Mouse (Mus musculus) layer of hippocampus, postnatal 25 days (tissue): ENCODE measurements around the gene Vti1b. TPM values are rescaled to one million over a fixed set of nuclear protein-coding genes. Genes with fewer than 3 reads are reported as not detected.
"Not testable (repeated sequence)": the region's sequence is repeated elsewhere in the genome, so short reads cannot be mapped to it uniquely, and the experiment has no call there.

Experiments used
- DNase-seq, 2 experiments: peaks; one replicate each; pipeline ENCODE4 v3.0.0; 2022; ENCODE audit warnings: mixed read lengths in 2 of 2, low spot score in 1 of 2; ENCODE audit errors: extremely low spot score in 1 of 2
- total RNA-seq, 2 experiments: library from RNA; stranded (reverse); gene quantifications; 2 replicates each; pipeline ENCODE4 v1.2.3; 2021

The Vti1b gene
- total RNA-seq, result 100 to 1,000 TPM; 147 to 174 TPM

DNA sequence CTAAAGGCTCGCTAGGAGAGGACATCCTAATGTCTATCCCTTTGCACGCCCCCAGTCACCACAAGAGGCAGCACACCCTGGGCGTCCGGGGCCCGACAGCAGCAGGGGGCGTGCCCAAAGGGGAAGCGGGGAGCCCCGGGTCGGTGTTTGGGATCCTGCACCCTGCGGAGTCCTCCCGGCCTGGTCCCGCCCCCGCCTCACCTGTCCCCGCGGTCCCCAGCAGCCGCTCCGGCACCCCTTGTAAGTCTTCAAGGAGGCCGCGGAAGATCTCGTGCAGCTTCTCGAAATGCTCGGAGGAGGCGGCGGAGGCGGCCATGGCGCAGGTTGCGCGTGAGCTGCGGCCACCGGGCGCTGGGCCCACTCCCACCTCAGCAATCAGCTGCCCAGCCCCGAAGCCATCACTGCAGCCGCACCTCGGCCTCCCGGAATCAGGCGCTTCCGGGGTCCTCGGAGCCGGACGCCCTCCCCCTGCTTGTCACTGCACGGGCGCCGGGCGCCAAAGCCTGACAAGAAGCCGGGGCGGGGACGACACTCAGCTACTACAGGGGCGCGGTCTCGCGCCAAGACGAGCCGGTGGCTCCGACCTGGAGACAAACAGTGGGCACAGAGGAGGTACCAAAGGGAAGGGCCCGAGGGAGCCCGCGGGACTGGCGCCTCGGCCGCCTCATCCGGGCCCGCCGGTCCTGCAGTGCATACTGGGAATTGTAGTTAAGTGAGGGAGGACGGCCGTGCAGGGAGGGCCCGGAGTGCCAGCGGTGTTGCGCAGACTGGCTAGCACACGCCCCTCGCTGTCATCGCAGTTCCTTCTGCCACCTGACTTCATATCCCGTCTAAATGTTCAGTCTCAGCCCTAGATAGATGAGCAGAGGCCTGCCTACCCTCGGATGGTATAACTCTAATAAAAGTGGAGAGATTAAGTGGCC, at the start of gene Vti1b:
Gene Vti1b (minus strand): TSS at position 649 of the 923 bp plus-strand sequence.
- peak; percentile 73 to 97 for DNase-seq

DNA sequence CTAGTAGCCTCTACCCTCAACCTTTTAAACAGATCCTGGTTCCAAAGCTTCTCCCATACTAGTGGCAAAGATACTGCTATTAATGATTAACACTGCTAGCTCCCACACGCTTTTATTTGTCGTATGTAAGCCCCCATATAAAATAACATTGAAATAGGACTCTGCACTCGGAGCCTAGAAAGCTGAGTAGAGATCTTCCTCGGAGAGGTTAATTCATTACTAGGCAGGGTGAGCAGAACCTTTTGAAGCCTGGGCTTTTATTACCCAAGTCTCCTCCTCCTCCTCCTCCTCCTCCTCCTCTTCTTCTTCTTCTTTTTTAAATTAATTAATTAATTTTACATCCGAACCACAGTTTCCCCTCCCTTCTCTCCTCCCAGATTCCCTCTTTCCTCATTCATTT, 45.0 kb upstream of the Vti1b start:
- no peak for DNase-seq

DNA sequence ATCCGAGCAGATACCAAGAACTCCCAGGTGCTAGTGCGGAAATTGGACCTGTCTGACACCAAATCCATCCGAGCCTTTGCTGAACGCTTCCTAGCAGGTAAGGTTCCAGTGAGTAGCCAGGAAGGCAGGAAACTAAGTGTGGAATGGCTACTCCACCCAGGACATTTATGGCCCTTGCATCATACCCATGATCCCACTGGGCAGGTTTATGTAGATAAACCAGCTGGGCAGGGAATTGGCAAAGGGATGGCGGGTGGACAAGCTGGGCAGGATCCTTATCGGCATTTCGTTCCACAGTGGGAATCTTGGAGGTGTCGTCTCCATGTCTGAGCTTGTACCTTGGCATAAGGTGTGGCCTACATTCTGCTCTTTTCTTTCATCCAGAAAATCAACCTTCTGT, 39.0 kb upstream of the Vti1b start:
- no peak for DNase-seq

DNA sequence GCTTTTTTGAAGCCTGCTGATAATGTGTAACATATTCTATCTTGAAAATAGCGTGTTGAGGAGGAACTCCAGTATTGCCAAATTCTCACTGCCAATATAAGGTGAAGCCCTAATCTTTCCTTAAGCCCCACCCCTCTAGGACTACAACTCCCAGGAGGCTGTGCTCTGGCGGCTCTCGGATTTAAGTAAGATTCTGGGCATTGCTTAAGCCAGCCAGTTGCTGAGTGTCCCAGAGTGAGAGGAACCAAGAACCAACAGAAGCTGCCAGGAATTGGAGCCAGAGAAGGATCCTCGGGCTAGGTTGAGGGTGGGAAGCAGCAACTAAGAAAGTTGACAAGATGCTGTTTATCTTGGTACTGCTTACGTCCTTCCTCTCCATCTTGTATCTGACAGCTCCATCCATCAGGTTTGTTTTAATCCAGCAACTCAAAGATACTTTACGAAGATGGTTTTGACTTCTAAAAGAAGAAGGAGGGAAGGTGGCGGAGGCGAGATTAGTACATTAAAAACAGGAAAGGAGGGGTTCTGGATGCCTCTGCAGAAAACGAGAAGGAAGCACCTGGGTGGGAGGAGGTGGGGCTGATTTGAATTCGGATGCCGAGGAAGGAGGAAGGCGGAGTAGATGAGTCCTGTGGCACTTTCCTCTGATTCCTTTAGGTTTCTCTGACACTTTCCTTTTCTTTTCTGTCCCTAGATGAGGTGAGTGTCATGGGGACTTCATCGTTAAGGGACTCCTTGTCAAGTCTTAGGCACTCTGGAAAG, 36.4 kb upstream of the Vti1b start, which contains the start of gene Rdh12:
Gene Rdh12 (plus strand): TSS at position 212 of the 762 bp plus-strand sequence.
- peak; percentile 12 to 20 for DNase-seq

DNA sequence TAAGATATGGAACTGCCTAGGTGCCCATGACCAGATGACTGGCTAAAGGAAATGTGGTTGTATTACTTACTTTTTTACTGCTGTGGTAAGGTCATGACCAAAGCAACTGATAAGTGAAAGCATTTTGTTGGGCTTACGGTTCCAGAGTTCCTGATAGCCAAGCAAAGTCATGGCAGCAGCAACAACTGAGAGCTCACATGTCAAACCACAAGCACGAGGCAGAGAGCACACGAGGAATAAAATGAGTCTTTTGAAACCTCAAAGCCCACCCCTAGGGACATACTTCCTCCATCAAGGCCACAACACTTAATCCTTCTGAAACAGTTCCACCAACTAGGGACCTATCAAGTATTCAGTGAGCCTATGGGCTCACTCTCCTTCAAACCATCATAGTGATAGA, 29.4 kb upstream of the Vti1b start:
- DNase-seq, result no peak

DNA sequence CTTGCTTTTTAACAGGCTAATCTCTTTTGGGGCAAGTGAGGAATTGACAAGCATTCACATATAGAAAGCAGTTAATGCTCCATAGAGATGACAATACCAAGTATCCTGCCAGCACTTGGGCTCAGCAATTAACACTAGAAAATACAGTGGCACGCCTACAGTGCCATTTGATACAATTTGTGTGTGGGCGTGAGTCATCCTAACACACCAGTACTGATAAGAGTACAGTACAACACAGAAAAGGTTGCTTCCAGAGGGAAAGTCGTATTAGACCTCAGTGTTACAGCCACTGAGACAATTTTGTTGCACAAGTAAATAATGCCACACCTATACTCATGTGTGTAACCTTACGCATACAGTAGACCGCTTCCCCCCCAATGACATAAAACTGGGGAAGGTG, 24.6 kb upstream of the Vti1b start:
- DNase-seq, result no peak

DNA sequence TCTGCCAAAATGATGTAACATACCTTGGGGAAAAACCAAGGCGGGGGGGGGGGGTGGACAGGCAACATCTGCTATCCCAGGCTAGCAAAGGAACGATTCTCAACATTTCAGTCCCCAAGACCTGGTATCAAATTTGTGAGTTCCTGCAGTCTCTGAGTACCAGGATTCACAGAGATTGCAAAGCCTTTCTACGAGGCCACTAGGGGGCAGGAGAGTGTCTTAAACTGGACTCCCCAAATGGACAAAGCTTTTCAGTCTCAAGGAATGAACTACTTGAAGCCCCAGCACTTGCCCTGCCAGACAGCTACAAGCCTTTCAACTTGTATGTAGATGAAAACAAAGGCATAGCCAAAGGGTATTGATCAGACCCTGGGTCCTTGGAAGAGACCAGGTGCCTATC, 21.0 kb upstream of the Vti1b start:
- peak; percentile 19 to 89 for DNase-seq

DNA sequence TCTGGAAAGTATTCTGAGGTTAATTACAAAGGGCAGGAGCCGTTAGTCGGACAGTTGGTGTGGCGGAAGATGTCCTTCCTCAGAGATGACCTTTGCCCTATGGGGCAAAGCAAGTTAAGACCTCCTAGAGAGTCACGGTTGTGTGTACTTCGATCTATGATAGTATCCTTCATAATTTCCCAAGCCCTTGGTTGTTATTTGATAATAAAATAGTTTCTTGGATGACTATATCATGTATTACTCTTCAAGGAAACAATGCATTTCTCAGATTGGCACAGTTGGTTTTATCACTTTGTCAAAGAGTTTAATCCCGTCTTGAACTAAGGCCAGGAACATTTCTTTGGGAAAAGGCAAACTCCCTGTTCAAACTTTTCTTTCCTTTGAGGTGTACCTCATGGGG, 19.7 kb upstream of the Vti1b start, which contains the start of gene Rdh11:
Gene Rdh11 (minus strand): TSS at position 101 of the 400 bp plus-strand sequence.
- no peak for DNase-seq

DNA sequence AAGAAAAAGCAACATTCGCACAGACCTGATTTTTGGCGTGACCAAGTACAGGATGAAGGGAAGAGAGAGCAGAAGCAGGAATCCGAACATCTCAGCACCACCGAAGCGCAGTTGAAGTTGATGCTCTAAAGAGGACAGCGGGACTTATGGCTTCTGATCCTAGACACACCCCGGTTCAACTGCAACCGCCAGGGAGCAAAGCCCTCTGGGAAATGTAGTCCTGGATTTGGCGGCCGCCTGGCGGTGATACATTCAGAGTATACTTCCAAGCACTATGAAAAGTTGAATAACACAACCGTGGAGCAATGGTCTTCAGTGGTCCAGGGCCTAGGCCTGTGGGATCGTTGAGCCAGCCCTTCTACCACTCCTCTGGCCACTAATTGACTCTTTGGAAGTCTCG, 19.2 kb upstream of the Vti1b start:
- DNase-seq, result peak; percentile 41 to 60

DNA sequence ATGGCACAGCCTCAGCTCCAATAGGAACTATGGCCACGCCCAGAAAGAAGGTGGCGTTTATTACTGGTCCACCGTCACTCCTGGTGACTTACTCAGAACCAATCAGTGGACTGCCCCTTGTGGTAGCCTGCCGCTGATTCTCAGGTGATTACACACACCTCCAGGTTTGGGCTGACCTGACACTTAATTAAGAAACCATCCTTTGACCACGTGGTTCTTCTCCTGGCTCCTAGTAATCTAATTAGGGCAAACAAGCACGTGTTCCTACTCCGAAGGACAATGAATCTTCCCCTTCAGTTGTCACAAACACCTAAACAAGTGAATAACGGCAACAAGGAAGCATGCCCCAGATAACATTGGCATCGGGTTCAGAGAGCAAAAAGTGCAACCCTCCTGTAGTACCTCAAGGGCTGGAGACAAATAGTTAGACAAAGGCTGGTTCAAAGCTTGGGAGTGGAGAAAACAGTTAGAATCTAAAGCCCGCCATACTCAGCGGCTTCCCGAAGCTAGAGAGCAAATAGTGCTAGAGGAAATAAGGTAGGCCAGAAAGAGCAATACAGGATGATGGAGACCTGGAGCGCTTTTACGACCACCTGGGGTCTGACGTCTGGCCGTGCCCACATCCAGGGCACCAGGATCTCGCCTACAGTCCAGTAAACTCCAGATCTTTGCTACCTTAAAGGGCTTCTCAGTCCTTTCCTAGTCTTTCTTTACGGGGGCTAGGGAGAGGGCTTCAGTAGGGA, 18.6 kb upstream of the Vti1b start:
- DNase-seq, result peak; percentile 14 to 24

DNA sequence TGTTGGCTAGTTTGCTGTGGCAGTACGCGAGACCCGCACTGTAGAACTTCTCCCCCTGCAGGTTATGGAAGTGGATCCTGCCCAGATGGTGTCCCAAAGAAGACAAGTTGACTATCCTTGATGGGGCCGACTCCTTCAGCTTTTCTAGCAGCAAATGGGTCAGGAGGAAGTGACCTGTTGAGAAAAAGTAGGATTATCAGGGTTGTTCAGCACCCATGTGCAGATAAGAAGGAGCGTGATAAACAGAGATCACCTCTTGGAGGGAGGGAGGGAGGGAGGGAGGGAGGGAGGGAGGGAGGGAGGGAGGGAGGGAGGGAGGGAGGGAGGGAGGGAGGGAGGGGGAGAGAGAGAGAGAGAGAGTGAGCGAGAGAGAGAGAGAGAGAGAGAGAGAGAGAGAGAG, 12.7 kb upstream of the Vti1b start:
- not testable (repeated sequence) for DNase-seq

DNA sequence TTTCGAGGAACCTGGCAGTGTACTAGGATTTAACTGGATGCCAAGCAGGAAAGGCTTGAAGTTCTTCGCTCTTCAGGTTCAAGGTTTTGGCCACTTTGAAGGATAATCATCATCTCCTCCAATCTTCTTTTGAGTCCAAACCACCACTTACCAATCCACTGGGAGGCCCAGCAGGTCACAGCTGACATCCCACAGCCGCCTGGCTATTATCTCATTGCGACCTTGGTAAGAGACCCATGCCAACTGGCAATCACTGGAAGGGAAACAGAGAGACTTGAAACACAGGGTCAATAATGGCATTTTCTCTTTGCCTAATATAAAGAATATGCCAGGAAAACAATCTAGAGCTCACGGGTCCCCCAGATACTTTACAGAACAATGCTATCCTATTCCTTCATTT, 3.5 kb upstream of the Vti1b start:
- DNase-seq, result no peak

DNA sequence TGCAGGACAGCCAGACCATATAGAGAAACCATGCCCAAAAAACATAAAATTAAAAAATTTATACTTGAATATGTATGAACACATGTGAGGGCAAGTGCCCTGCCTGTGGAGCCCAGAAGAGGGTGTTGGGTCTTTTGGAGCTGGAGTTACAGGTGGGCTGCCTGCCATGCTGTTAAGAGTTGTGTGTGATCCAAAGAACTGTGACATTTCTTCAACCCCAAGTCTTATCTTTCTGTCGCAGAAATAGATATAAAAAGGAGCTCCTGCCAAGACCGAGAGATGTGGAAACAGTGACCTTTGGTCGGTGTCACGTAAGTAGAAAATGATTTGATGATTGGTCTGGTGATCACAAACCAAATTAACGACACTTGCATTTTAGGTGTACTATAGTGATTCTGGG, 1.3 kb upstream of the Vti1b start:
- DNase-seq, result no peak

DNA sequence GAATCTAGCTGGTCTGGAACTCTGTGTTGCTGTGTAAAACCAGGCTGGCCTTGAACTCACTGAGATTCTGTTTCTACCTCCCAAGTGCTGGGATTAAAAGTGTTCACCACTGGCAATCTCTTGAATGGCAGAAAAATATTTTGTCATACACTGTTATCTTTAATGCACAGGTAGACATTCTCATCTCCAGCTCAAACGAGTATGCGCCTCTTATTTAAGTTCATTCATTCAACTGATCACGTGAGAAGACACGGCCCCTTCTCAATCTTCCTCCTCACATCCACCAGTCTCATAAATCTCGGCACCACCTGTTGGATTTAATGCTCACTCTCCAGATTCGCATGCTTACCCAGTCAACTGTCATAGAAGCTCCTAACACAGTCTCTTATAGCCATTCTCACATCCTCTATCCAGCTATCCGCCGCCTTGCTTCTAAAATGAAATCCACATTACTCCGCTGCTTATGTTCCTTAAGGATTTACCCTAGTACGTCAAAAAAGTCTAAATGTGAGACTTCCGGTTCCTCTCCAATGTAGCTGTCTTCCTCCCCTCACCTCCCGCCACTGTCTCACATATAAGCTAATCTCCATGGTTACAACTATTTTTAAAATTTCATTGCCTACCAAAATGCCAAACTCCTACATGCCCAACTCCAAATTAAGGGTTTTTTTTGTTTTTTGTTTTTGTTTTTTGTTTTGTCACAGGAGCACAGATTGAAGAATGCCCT, 1.0 kb downstream of the Vti1b start:
- DNase-seq, result no peak

DNA sequence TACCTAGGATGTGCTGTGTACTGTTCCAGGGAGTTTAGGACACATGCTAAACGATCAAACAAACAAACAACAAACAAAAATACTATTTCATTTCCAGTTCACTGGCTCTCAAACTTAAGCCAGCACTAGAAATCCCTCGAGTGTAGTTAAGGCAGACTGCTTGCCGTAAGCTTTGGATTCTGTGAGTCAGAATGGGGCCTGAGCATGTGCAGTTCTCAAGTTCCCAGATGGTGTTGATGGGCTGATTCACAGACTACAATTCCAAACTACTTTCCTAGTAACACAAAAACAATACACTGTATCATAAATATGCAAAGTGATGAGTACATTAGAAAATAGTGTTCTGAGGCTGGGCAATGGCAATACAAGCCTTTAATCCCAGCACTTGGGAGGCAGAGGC, 2.0 kb downstream of the Vti1b start:
- no peak for DNase-seq

DNA sequence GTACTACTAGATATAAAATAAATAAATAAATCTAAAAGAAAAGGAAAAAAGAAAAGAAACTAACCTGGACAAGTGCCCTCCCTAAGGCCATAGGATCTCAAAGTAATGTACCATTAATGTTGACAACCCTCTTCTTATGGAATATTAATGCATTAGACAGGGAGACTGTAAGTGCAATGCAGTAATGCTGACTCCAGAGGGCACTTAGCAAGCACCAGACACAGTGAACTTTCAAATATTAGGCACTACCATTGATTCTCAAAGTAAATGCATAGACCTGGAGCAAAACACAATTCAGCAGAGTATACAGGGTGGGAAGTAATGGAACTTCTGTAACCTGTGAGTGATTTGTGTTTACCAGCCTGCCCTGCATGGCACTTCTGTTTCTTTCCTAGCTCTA, 3.3 kb downstream of the Vti1b start:
- DNase-seq, result no peak

DNA sequence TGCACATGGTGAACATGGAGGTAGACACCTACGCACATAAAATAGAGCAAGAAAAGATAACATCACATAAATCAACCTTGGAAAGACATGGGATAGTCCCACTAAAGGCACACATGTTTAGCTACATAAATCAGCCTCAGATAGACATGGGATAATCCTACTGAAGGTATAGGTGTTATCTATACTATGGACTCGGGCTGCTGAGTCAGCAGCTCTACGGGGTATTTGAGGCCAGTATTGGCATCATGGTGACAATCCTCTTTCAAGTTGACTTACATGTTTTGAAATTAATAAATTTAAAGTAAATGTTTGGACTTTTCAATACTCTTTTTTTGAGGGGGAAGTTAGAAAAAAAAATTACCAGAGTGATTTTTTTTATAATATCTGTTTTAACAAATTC, 9.6 kb downstream of the Vti1b start:
- no peak for DNase-seq

DNA sequence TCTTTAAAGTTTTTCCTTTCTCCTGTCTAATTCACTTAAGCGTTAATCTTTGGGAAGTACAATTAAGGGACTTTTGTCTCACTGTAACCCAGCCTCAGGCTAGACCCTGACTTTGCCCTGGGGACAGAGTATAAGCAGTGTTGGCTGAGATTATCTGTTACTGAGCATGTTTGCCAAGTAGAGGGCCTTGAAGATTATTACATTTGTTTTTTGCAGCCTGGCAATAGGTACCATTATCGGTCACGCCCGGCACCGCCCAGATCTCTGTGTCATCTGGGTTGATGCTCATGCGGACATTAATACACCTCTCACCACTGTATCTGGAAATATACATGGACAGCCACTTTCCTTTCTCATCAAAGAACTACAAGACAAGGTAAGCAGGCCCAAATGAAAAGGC, 22.8 kb downstream of the Vti1b start:
- DNase-seq, result no peak

DNA sequence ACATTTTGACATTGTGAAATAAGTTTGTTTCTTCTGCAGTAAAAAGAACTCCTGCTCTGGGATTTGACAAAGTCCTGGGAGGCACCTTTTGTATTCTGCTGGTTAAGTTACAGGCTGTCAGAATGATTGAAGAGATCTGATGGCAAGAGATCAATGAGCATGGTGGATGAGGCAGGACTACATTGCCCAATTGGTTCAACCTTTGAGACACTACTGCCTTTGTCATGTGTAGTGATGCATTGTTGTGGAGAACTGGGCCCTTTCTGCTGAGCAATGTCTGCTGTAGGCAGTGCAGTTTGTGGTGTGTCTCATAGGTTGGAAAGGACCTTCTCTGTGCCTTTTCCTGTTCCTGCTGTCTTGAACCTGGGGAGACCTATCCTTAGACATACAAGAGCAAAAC, 31.1 kb downstream of the Vti1b start:
- no peak for DNase-seq

DNA sequence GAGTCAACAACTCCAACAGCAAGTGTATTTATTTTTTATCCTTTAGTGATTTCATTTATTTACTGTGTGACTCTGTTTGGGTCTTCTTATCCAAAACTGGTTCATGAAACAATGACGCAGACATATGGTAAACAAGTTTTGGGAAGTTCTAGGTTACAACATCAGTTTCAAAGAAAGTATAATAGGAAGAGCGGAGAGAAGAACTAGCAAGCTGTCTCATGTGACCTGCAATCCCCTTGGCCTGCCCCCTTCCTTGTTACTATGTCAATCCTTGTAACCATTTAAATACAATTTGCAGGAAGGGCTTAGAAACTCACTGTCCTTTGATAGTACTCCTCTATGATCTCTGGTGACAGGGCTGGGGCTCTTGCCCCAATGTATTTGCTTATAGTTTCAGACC, 31.7 kb downstream of the Vti1b start:
- no peak for DNase-seq
